Mouse (Mus musculus) embryonic facial prominence, embryonic 15.5 days (tissue): Measurements from ENCODE around the gene Prkaa1. TPM values are rescaled to one million over a fixed set of nuclear protein-coding genes. Genes with fewer than 3 reads are reported as not detected.

ENCODE experiments used
- ATAC-seq: fragments of 200-750 bp; cut with Nextera tagmentation; 2 replicates; pipeline ENCODE4 v1.8.0; 2017; ENCODE audit warnings: low read depth, moderate TSS enrichment; ENCODE audit not compliant: insufficient number of reproducible peaks, low FRiP score, low TSS enrichment
- H3K27ac ChIP-seq: fragments of 300-500 bp; sonication (generic); replicated peaks from 2 replicates; pipeline ENCODE4 v1.5.1; 2015; ENCODE audit warnings: mild to moderate bottlenecking, inconsistent platforms
- H3K27me3 ChIP-seq: fragments of 300-500 bp; sonication (generic); 2 replicates; pipeline ENCODE4 v1.6.1; 2015; ENCODE audit warnings: inconsistent platforms
- H3K36me3 ChIP-seq: fragments of 300-500 bp; sonication (generic); 2 replicates; pipeline ENCODE4 v1.6.1; 2015; ENCODE audit warnings: mild to moderate bottlenecking, inconsistent platforms
- H3K4me1 ChIP-seq: fragments of 300-500 bp; sonication (generic); 2 replicates; pipeline ENCODE4 v1.6.1; 2015; ENCODE audit warnings: inconsistent platforms
- H3K4me2 ChIP-seq: fragments of 300-500 bp; sonication (generic); replicated peaks from 2 replicates; pipeline ENCODE4 v1.6.1; 2015; ENCODE audit warnings: mild to moderate bottlenecking, inconsistent platforms
- H3K4me3 ChIP-seq: fragments of 300-500 bp; sonication (generic); replicated peaks from 2 replicates; pipeline ENCODE4 v1.5.1; 2015; ENCODE audit warnings: mild to moderate bottlenecking, inconsistent platforms
- H3K9ac ChIP-seq: fragments of 300-500 bp; sonication (generic); 2 replicates; pipeline ENCODE4 v1.6.1; 2015; ENCODE audit warnings: inconsistent platforms
- H3K9me3 ChIP-seq: fragments of 300-500 bp; sonication (generic); replicated peaks from 2 replicates; pipeline ENCODE4 v1.6.1; 2016; ENCODE audit warnings: inconsistent platforms
- WGBS: fragments of 180-500 bp; shearing (Covaris S2); methylation state at CpG from one replicate; pipeline ENCODE4 v1.1.7; 2015; 5-methylcytosine and 5-hydroxymethylcytosine counted together
- polyA plus RNA-seq: library from polyadenylated mRNA; unstranded; fragments of >200 nt; fragmentation: Nextera tagmentation; extraction: Ambion mirVana; gene quantifications from 2 replicates; pipeline ENCODE4 v1.2.1, GENCODE M21; 2015

Gene Prkaa1
- polyA plus RNA-seq, 1 experiment from 2014 or later, result 17.2 TPM

DNA sequence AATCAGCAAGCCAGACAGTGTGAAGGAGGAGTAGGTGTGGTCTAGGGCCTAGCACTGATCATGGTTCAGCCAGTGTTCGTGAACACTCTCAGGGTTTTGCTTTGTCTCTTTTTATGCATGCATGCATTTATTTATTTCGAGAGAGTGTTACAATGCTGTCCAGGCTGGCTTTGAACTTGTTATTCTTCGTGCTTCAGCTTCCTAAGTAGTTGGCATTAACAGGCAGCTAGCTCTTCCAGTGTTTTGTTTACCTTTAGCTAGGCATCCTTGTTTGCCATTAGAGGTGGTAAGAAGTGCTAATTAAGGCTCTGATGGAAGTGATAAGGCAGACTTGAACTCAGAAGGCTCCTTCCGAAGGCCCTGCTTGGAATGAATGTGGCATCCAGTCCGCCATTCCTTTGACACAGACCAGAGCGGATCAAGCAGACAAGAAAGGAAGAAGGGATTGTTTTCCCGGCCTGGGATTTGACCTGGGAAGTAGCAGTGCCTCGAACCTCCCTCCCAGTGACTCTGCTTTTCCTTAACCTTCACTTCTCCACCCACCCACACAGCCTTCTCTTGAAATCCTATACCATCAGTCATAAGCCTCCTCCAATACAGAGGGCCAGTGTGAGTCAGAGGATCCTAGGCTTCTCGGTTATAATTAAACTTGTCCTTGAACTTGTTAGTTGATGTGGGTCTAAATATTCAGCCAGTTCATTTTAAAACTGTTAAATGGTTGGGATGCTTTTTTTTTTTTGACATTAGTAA, 1.7 kb downstream of the Prkaa1 start:
- Histone ChIP-seq H3K36me3 (no peaks in the 10 kb centered on the region), H3K9ac (no peak overlapping the region), H3K4me3 (peak overlapping the region; percentile 69), H3K4me1 (peaks cover 26% of the 10 kb centered on the region), H3K27me3 (no peaks in the 10 kb centered on the region), H3K9me3 (no peaks in the 10 kb centered on the region), H3K4me2 (peak overlapping the region; percentile 58), H3K27ac (no peak overlapping the region; the same call in 1 of the 2 replicates)
- ATAC-seq, result no peak
- 42% methylated on average over 9 of the region's 9 CpGs for WGBS

GRCm38 (mm10) chr15:5149187-5149586, 5.5 kb downstream of the Prkaa1 start:
- H3K27ac ChIP-seq, result no peak overlapping the region
- no peaks in the 10 kb centered on the region for H3K9me3 ChIP-seq
- no peaks in the 10 kb centered on the region for H3K27me3 ChIP-seq
- no peak overlapping the region for H3K4me2 ChIP-seq
- no peak overlapping the region for H3K4me3 ChIP-seq
- 50% methylated on average over 4 of the region's 4 CpGs for WGBS
- peaks cover 26% of the 10 kb centered on the region for H3K4me1 ChIP-seq
- ATAC-seq, result no peak
- no peak overlapping the region for H3K9ac ChIP-seq
- H3K36me3 ChIP-seq, result no peaks in the 10 kb centered on the region

GRCm38 (mm10) chr15:5152171-5152570, 8.5 kb downstream of the Prkaa1 start:
- ATAC-seq, result no peak
- 95% methylated on average over 6 of the region's 6 CpGs for WGBS

DNA sequence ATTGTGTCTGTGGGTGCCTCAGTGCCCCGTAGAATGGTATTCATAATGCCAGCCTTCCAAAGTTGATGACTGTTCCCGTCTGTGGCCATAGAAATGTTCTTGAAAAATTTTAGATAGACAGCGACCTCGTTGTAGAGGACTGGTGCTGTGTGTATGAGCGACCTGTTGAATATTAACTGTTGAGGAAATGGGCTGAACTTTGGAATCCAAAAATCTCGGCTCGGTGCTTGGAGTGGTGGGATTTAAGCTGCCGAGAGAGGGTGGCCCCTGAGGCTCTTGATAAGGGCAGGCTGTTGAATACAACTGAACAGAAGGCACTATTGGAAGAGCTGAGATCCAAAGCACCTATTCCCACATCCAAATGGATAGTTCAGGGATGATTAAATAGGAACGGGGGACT, 11.0 kb downstream of the Prkaa1 start:
- no peak overlapping the region for H3K9ac ChIP-seq
- H3K4me1 ChIP-seq, result peaks cover 8% of the 10 kb centered on the region; the same call in 1 of the 2 replicates
- no peaks in the 10 kb centered on the region for H3K9me3 ChIP-seq
- no peaks in the 10 kb centered on the region for H3K27me3 ChIP-seq
- H3K4me2 ChIP-seq, result no peak overlapping the region
- 82% methylated on average over 9 of the region's 9 CpGs for WGBS
- no peaks in the 10 kb centered on the region for H3K36me3 ChIP-seq
- no peak overlapping the region for H3K27ac ChIP-seq
- H3K4me3 ChIP-seq, result no peak overlapping the region
- ATAC-seq, result no peak

More at GRCm38 (mm10) chr15:5152171-5152570, 8.5 kb downstream of the Prkaa1 start:
- H3K27ac ChIP-seq, result no peak overlapping the region
- peaks cover 20% of the 10 kb centered on the region for H3K4me1 ChIP-seq
- H3K27me3 ChIP-seq, result no peaks in the 10 kb centered on the region
- no peaks in the 10 kb centered on the region for H3K9me3 ChIP-seq
- H3K9ac ChIP-seq, result no peak overlapping the region
- H3K36me3 ChIP-seq, result no peaks in the 10 kb centered on the region
- no peak overlapping the region for H3K4me3 ChIP-seq
- no peak overlapping the region for H3K4me2 ChIP-seq

- H3K4me2 ChIP-seq, result no peak overlapping the region
- peaks cover 8% of the 10 kb centered on the region; the same call in 1 of the 2 replicates for H3K4me1 ChIP-seq
- H3K9ac ChIP-seq, result no peak overlapping the region
- no peak for ATAC-seq
- H3K27ac ChIP-seq, result no peak overlapping the region
- H3K36me3 ChIP-seq, result no peaks in the 10 kb centered on the region
- no peak overlapping the region for H3K4me3 ChIP-seq
- no peaks in the 10 kb centered on the region for H3K27me3 ChIP-seq
- WGBS, result 58% methylated on average over 5 of the region's 5 CpGs
- no peaks in the 10 kb centered on the region for H3K9me3 ChIP-seq
Observed at GRCm38 (mm10) chr15:5155093-5155492, 11.4 kb downstream of the Prkaa1 start.

DNA sequence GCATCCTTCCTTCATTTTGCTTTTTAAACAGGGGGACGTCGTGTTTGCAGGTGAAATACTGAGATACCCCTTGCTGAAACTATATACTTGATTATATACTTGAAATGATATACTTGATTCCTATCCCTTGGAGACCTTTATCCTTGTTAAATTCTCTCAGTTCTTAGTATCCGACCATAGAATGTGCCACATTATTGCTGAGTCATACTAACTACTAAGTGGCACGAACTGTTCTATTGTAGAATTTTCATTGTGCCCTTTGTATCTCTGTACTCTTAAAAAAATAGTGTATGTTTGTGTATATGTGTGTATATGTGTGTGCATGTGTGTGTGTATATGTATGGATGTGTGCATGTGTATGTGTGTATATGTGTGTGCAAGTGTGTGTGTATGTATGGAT, 12.7 kb downstream of the Prkaa1 start:
- H3K4me1 ChIP-seq, result peaks cover 8% of the 10 kb centered on the region; the same call in 1 of the 2 replicates
- H3K4me2 ChIP-seq, result no peak overlapping the region
- H3K27ac ChIP-seq, result no peak overlapping the region
- H3K9ac ChIP-seq, result no peak overlapping the region
- H3K27me3 ChIP-seq, result no peaks in the 10 kb centered on the region
- no peak overlapping the region for H3K4me3 ChIP-seq
- no peaks in the 10 kb centered on the region for H3K36me3 ChIP-seq
- WGBS, result 75% methylated on average over 4 of the region's 4 CpGs
- H3K9me3 ChIP-seq, result no peaks in the 10 kb centered on the region
- no peak for ATAC-seq

- Histone ChIP-seq H3K9ac (no peak overlapping the region), H3K27me3 (no peaks in the 10 kb centered on the region), H3K27ac (no peak overlapping the region), H3K9me3 (no peaks in the 10 kb centered on the region), H3K4me2 (no peak overlapping the region), H3K36me3 (no peaks in the 10 kb centered on the region; the same call in 1 of the 2 replicates), H3K4me1 (peaks cover 8% of the 10 kb centered on the region; the same call in 1 of the 2 replicates), H3K4me3 (no peak overlapping the region)
- no peak for ATAC-seq
- WGBS, result 57% methylated on average over 1 of the region's 1 CpGs
Observed at GRCm38 (mm10) chr15:5157386-5157785, 13.7 kb downstream of the Prkaa1 start.

- Histone ChIP-seq H3K9ac (no peak overlapping the region), H3K9me3 (no peaks in the 10 kb centered on the region), H3K4me2 (no peak overlapping the region), H3K27ac (no peak overlapping the region), H3K36me3 (peaks cover 9% of the 10 kb centered on the region; the same call in 1 of the 2 replicates), H3K4me3 (no peak overlapping the region), H3K27me3 (no peaks in the 10 kb centered on the region), H3K4me1 (peaks cover 8% of the 10 kb centered on the region; the same call in 1 of the 2 replicates)
- 77% methylated on average over 6 of the region's 6 CpGs for WGBS
- ATAC-seq, result no peak
Observed at GRCm38 (mm10) chr15:5158827-5159226, 15.2 kb downstream of the Prkaa1 start.

DNA sequence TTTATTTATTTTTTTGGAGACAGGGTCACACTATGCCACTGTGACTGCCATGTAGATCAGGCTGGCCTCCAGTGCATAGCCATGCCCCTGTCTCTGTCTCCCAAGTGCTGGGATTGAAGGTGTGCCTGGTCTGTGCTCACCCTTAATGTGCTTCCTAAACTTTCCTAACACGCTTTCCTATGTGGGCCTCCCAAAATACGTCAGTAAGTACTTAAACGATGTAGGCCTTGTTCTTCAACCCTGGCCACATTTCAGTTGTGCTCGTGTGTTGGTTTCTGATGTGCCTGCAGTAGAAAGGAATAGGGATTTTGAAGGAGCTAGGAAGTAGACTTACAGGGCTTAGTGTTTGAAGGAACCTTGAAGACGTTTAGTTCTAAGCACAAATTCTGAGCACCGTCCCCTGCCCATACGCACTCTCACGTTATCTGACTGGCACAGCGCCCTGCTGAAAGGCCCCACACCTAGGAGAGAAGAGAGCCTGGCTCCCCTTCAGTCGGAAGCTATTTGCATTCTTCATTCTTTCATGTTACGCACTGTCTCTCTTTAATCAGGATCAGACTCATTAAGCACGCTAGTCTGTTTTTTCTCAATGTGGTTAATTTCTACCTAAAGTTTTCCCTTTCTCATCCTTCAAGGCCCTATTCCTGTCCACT, 21.6 kb downstream of the Prkaa1 start:
- Histone ChIP-seq H3K4me1 (no peaks in the 10 kb centered on the region), H3K27me3 (no peaks in the 10 kb centered on the region), H3K27ac (no peak overlapping the region), H3K9ac (no peak overlapping the region), H3K9me3 (no peaks in the 10 kb centered on the region), H3K4me2 (no peak overlapping the region), H3K36me3 (peaks cover 51% of the 10 kb centered on the region), H3K4me3 (no peak overlapping the region)
- WGBS, result 82% methylated on average over 12 of the region's 12 CpGs
- ATAC-seq, result no peak

DNA sequence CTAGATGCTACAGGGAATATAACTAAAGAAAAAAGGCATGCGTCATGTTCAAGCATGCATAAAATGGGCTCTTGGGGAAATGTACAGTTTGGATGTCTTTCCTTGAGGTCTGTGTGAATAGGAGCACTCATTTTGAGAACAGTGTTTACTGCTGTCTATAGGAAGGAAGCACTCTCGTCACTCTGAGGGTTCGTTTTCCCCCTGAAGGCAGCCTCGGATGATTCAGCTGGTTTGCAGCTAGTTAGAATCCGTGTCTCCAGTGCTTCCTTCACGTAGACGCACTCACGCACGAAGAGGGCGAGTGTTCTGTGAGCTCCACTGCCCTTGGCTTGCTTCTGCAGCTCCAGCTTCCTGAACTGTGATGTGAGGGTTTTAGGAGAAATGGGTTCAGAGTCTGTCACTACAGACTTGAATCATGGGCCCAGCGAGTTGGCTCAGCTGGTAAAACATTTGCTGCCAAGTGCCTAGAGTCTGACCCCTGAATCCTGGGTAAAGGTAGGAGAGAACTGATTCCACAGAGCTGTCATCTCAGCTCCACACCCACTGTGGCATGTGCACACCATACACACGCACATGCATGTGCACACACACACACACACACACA, 29.7 kb downstream of the Prkaa1 start:
- H3K36me3 ChIP-seq, result peaks cover 63% of the 10 kb centered on the region
- H3K9me3 ChIP-seq, result no peaks in the 10 kb centered on the region
- no peak overlapping the region for H3K4me3 ChIP-seq
- H3K4me2 ChIP-seq, result no peak overlapping the region
- H3K4me1 ChIP-seq, result no peaks in the 10 kb centered on the region
- 74% methylated on average over 12 of the region's 12 CpGs for WGBS
- H3K9ac ChIP-seq, result no peak overlapping the region
- no peak overlapping the region for H3K27ac ChIP-seq
- ATAC-seq, result no peak
- no peaks in the 10 kb centered on the region for H3K27me3 ChIP-seq

DNA sequence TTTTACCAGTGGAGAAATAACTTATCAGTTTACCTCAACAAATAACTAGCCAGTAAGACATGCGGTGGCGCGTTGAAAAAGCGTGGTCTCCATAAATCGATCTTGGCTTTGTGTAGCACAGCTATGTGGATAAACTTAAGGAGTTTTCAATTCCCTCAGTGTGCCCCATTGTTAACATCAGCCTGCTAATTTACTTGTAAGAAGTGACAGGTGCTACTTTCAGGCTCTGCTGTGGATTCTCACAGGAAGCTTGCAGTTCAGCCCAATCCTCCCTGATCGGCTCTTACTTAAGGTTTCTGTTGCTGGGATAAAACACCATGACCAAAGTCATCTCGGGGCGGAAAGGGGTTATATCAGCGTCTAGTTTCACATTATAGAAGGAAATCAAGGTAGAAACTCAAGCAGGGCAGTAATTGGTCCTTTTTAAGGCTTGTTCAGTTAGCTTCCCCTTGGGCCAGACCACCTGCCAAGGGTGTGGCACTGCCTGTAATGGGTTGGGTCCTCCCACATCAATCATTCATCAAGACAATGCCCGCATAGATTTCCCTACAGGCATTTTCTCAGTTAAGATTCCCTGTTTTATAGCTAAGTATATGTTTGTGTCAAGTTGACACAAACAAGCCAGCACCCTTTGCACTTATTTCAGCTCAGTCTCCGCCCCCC, 41.1 kb downstream of the Prkaa1 start:
- peak; percentile 27; the same call in 1 of the 2 replicates for ATAC-seq
- WGBS, result 33% methylated on average over 11 of the region's 11 CpGs

More for the DNA sequence above, 41.1 kb downstream of the Prkaa1 start:
- Histone ChIP-seq H3K27ac (peak overlapping the region; percentile 91), H3K4me3 (peak overlapping the region; percentile 99), H3K9me3 (no peaks in the 10 kb centered on the region), H3K36me3 (peaks cover 4% of the 10 kb centered on the region; the same call in 1 of the 2 replicates), H3K27me3 (no peaks in the 10 kb centered on the region), H3K4me2 (peak overlapping the region; percentile 67), H3K4me1 (peaks cover 18% of the 10 kb centered on the region), H3K9ac (peak overlapping the region; percentile 81)
